Mouse (Mus musculus): Measurements from ENCODE around the gene Elp5. TPM values are rescaled to one million over a fixed set of nuclear protein-coding genes. Genes with fewer than 3 reads are reported as not detected.
A peak's percentile ranks its signal among the peaks of the same experiment; 100 is the strongest.
"Not testable (repeated sequence)": the region's sequence is repeated elsewhere in the genome, so short reads cannot be mapped to it uniquely, and the experiment has no call there.

The Elp5 gene
- polyA plus RNA-seq, 1 experiment = 11.0 TPM

GRCm38 (mm10) chr11:69966006-69966859 is 16.1 kb downstream of the Elp5 start:
- Histone ChIP-seq H3K4me3 (replicated peaks) (peak overlapping the region; percentile 88), H3K4me1 (peaks cover 35% of the 10 kb centered on the region), H3K36me3 (replicated peaks; ENCODE audit: low read length) (peaks cover 36% of the 10 kb centered on the region), H3K9me3 (no peaks in the 10 kb centered on the region), H3K27me3 (replicated peaks) (peaks cover 51% of the 10 kb centered on the region)
- TF ChIP-seq GATA1 (IDR thresholded peaks at IDR 0.05; ENCODE audit: borderline replicate concordance, low read length) (no peak), FLI1 (IDR thresholded peaks at IDR 0.05; ENCODE audit: low read length) (no peak)

DNA sequence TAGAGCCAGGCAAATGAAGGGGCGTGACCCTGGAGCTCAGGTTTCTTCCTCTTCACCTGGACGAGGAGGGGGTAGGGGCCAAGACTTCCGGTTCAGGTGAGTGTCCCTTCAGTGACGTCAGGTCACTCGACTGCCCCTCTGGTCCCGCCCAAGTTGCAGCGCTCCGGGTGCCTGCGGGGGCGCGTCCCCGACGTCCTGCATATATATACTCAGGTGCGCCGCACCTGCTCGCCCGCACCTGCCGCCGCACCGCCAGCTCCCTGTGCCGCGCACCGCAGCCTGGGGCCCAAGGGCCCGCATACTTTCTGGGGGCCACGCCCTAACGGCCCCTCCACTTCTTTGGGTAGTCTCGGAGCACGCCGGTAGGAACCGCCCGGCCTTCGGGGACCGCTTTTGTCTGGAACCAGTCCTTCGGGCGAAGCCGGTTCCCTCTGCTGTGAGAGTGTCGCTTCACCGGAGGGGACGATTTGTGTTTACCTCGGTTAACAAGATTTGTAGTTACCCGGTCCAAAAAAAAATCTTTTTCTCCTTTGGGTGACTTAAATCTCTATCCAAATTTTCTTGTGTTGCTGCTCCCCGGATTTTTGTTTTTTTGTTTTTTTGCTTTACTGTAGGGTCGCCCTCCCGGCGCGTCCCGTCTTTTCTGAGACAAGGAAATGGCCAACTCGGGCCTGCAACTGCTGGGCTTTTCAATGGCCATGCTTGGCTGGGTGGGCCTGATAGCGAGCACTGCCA is 16.9 kb downstream of the Elp5 start:
- Histone ChIP-seq H3K36me3 (replicated peaks; ENCODE audit: low read length) (peaks cover 30% of the 10 kb centered on the region), H3K27me3 (replicated peaks) (peaks cover 57% of the 10 kb centered on the region), H3K9me3 (no peaks in the 10 kb centered on the region), H3K4me1 (peaks cover 43% of the 10 kb centered on the region), H3K4me3 (replicated peaks) (peak overlapping the region; percentile 88)
- TF ChIP-seq FLI1 (IDR thresholded peaks at IDR 0.05; ENCODE audit: low read length) (no peak), GATA1 (IDR thresholded peaks at IDR 0.05; ENCODE audit: borderline replicate concordance, low read length) (no peak)

GRCm38 (mm10) chr11:69964650-69965270 is 17.6 kb downstream of the Elp5 start, which contains the start of gene Cldn7:
Cldn7 (plus strand) TSS chr11:69964779.
- peaks cover 24% of the 10 kb centered on the region for H3K36me3 ChIP-seq (replicated peaks; ENCODE audit: low read length)
- H3K27me3 ChIP-seq (replicated peaks) = peaks cover 59% of the 10 kb centered on the region

GRCm38 (mm10) chr11:69961841-69962240 is 20.5 kb downstream of the Elp5 start:
- Histone ChIP-seq H3K36me3 (replicated peaks; ENCODE audit: low read length) (no peaks in the 10 kb centered on the region), H3K9me3 (no peaks in the 10 kb centered on the region), H3K4me3 (replicated peaks) (no peak overlapping the region), H3K27me3 (replicated peaks) (peaks cover 63% of the 10 kb centered on the region), H3K4me1 (peaks cover 41% of the 10 kb centered on the region)
- no peak for TF ChIP-seq FLI1 (IDR thresholded peaks at IDR 0.05; ENCODE audit: low read length)
- no peak for TF ChIP-seq GATA1 (IDR thresholded peaks at IDR 0.05; ENCODE audit: borderline replicate concordance, low read length)

More at GRCm38 (mm10) chr11:69964650-69965270, 17.6 kb downstream of the Elp5 start, which contains the start of gene Cldn7:
- Histone ChIP-seq H3K4me3 (replicated peaks) (no peak within 1 kb of the TSS), H3K9me3 (no peaks in the 10 kb centered on the region), H3K4me1 (peaks cover 43% of the 10 kb centered on the region)
- no peak for TF ChIP-seq GATA1 (IDR thresholded peaks at IDR 0.05; ENCODE audit: borderline replicate concordance, low read length)
- TF ChIP-seq FLI1 (IDR thresholded peaks at IDR 0.05; ENCODE audit: low read length) = no peak

GRCm38 (mm10) chr11:69960616-69961015 is 21.7 kb downstream of the Elp5 start:
- Histone ChIP-seq H3K4me1 (peaks cover 29% of the 10 kb centered on the region), H3K9me3 (no peaks in the 10 kb centered on the region), H3K27me3 (replicated peaks) (peaks cover 58% of the 10 kb centered on the region), H3K36me3 (replicated peaks; ENCODE audit: low read length) (no peaks in the 10 kb centered on the region), H3K4me3 (replicated peaks) (no peak overlapping the region)
- TF ChIP-seq FLI1 (IDR thresholded peaks at IDR 0.05; ENCODE audit: low read length) = no peak
- no peak for TF ChIP-seq GATA1 (IDR thresholded peaks at IDR 0.05; ENCODE audit: borderline replicate concordance, low read length)

DNA sequence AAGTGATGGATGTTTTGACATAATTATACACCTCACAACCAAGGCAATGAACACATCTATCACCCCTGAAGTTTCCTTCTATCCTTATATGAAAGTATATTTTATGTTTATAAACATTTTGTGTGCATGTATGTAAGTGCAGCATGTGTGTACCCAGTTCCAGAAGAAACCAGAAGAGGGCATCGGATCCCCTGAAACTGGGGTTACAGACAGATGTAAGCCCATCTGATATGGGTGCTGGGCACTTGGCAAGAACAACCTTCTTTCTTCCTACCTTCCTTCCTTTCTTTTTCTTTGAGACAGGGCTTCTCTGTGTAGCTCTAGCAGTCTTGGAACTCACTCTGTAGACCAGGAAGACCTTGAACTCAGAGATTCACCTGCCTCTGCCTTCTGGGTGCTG is 26.1 kb downstream of the Elp5 start:
- Histone ChIP-seq H3K27me3 (replicated peaks) (peaks cover 47% of the 10 kb centered on the region), H3K4me3 (replicated peaks) (no peak overlapping the region), H3K36me3 (replicated peaks; ENCODE audit: low read length) (no peaks in the 10 kb centered on the region), H3K4me1 (peaks cover 17% of the 10 kb centered on the region), H3K9me3 (no peaks in the 10 kb centered on the region)
- no peak for TF ChIP-seq GATA1 (IDR thresholded peaks at IDR 0.05; ENCODE audit: borderline replicate concordance, low read length)
- TF ChIP-seq FLI1 (IDR thresholded peaks at IDR 0.05; ENCODE audit: low read length) = no peak

DNA sequence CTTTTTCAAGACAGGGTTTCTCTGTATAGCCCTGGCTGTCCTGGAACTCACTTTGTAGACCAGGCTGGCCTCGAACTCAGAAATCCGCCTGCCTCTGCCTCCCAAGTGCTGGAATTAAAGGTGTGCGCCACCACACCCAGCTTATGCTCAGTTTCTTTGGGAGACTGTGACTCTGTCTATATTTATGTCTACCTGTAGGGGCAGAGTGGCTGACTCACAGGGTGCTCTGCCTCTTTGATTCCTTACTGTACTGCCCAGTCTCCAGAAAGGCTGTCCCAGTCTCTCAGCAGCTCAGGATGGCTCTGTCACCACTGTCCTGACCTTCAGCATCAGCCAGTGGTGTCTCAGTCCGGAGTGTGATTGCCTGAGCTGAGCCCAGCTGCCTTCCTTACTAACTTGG is 26.7 kb downstream of the Elp5 start:
- not testable (repeated sequence) for H3K4me3 ChIP-seq (replicated peaks); H3K36me3 ChIP-seq (replicated peaks; ENCODE audit: low read length); H3K9me3 ChIP-seq
- Histone ChIP-seq H3K27me3 (replicated peaks) (peaks cover 47% of the 10 kb centered on the region), H3K4me1 (peaks cover 16% of the 10 kb centered on the region)

GRCm38 (mm10) chr11:69953267-69953915 is 28.9 kb downstream of the Elp5 start:
- H3K36me3 ChIP-seq (replicated peaks; ENCODE audit: low read length) = no peaks in the 10 kb centered on the region
- no peak for TF ChIP-seq FLI1 (IDR thresholded peaks at IDR 0.05; ENCODE audit: low read length)
- no peak for TF ChIP-seq GATA1 (IDR thresholded peaks at IDR 0.05; ENCODE audit: borderline replicate concordance, low read length)
- no peak overlapping the region for H3K4me3 ChIP-seq (replicated peaks)
- peaks cover 23% of the 10 kb centered on the region for H3K4me1 ChIP-seq
- H3K27me3 ChIP-seq (replicated peaks) = peaks cover 49% of the 10 kb centered on the region
- no peaks in the 10 kb centered on the region for H3K9me3 ChIP-seq

DNA sequence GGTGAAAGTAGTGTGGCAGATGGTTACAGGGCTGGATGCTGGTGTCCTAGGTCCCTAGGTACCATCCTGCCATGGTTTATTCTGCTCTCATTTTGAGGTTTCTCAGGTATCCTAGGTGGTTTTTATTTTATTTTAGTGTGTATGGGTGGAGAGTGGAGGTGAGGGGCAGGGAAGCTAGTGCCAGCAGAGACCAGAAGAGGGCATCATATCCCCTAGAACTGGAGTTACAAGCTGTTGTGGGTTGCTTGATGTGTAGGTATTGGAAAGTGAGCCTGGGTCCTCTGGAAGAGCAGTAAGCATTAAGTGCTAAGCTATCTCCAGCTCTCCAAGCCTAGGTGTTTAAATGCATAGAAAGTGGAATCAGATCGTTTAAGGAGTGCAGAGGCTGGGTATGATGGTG is 30.0 kb downstream of the Elp5 start:
- Histone ChIP-seq H3K4me3 (replicated peaks) (no peak overlapping the region), H3K9me3 (no peaks in the 10 kb centered on the region), H3K4me1 (peaks cover 34% of the 10 kb centered on the region), H3K27me3 (replicated peaks) (peaks cover 60% of the 10 kb centered on the region), H3K36me3 (replicated peaks; ENCODE audit: low read length) (no peaks in the 10 kb centered on the region)
- TF ChIP-seq GATA1 (IDR thresholded peaks at IDR 0.05; ENCODE audit: borderline replicate concordance, low read length) = no peak
- no peak for TF ChIP-seq FLI1 (IDR thresholded peaks at IDR 0.05; ENCODE audit: low read length)
